ENCODE assay signal across 21 mouse cellular contexts in genomic region chr7:79888603-79889002, GRCm38 (mm10). TPM values are rescaled to one million over a fixed set of nuclear protein-coding genes. Genes with fewer than 3 reads are reported as not detected.
A peak's percentile ranks its signal among the peaks of the same experiment; 100 is the strongest.
DNase-seq lines count a peak whose midpoint lies in the region; ATAC-seq lines count a peak whose summit lies in the region.
"Had no signal": no experiment of that assay in that cellular context is flagged by ENCODE, and none has a peak within 500 bp of the region (broad histone marks: within the 10 kb centered on the region; RNA-seq: fewer than 3 reads in every experiment).

No protein-coding gene starts in this region.

- no peak for DNase-seq in kidney, adult 11 months
- peak; percentile 26 for DNase-seq in ovary, adult 18-20 months (ENCODE audit: low spot score)
- DNase-seq in ovary, postnatal 10 days (ENCODE audit: low spot score), result no peak
- DNase-seq in lung, postnatal 36 days, result peak; percentile 24
- DNase-seq in gastrocnemius, postnatal 36 days, result no peak
- DNase-seq in forebrain, embryonic 14.5 days (ENCODE audit: low spot score), result no peak
- DNase-seq: cerebellum, adult 11-12 months; cerebellum, postnatal 10 days; heart, postnatal 36 days; kidney, postnatal 36 days; layer of hippocampus, postnatal 36 days; thymus, postnatal 25 days had no signal

- WGBS in kidney, embryonic 16.5 days, result 79% methylated on average over 9 of the region's 9 CpGs
- 94% methylated on average over 9 of the region's 9 CpGs for WGBS in forebrain, embryonic 14.5 days

- no peak overlapping the region for H3K4me2 ChIP-seq in kidney, embryonic 16.5 days (replicated peaks; ENCODE audit: low read depth, low read length)
- no peak overlapping the region for H3K4me2 ChIP-seq in forebrain, embryonic 14.5 days (ENCODE audit: low read length)
- H3K4me2 ChIP-seq: heart, embryonic 15.5 days; hindbrain, embryonic 13.5 days; limb, embryonic 13.5 days; liver, embryonic 12.5 days; midbrain, embryonic 15.5 days; neural tube, embryonic 13.5 days had no signal

- H3K4me3 ChIP-seq in kidney, embryonic 16.5 days (ENCODE audit: low read length), result no peak overlapping the region
- no peak overlapping the region for H3K4me3 ChIP-seq in forebrain, embryonic 14.5 days (ENCODE audit: low read depth, low read length)
- H3K4me3 ChIP-seq: forebrain, embryonic 10.5 days; heart, embryonic 15.5 days; hindbrain, embryonic 13.5 days; limb, embryonic 13.5 days; liver, embryonic 12.5 days; midbrain, embryonic 15.5 days; neural tube, embryonic 13.5 days had no signal

- no peak overlapping the region for H3K9ac ChIP-seq in kidney, embryonic 16.5 days (replicated peaks; ENCODE audit: low read length)
- H3K9ac ChIP-seq in forebrain, embryonic 14.5 days (ENCODE audit: low read length), result no peak overlapping the region
- H3K9ac ChIP-seq: heart, embryonic 15.5 days; hindbrain, embryonic 13.5 days; limb, embryonic 13.5 days; liver, embryonic 12.5 days; midbrain, embryonic 15.5 days; neural tube, embryonic 13.5 days had no signal

- H3K36me3 ChIP-seq in kidney, embryonic 16.5 days (ENCODE audit: insufficient read depth, low read length), result no peaks in the 10 kb centered on the region
- peaks cover 49% of the 10 kb centered on the region for H3K36me3 ChIP-seq in forebrain, embryonic 14.5 days (ENCODE audit: control insufficient read depth, insufficient read depth, low read length)
- H3K36me3 ChIP-seq: midbrain, embryonic 15.5 days had no signal

- H3K27ac ChIP-seq in kidney, embryonic 16.5 days (ENCODE audit: low read length), result peak overlapping the region; percentile 59
- H3K27ac ChIP-seq in forebrain, embryonic 14.5 days (ENCODE audit: low read depth, low read length), result no peak overlapping the region
- H3K27ac ChIP-seq: forebrain, embryonic 10.5 days; heart, embryonic 15.5 days; hindbrain, embryonic 13.5 days; limb, embryonic 13.5 days; liver, embryonic 12.5 days; midbrain, embryonic 15.5 days; neural tube, embryonic 13.5 days had no signal

- intact Hi-C loops in gastrocnemius, postnatal 36 days (cut with DNase I), result no loop called here

- H3K27me3 ChIP-seq in kidney, embryonic 16.5 days (ENCODE audit: insufficient read depth, low read length), result no peaks in the 10 kb centered on the region
- H3K27me3 ChIP-seq in forebrain, embryonic 14.5 days (replicated peaks; ENCODE audit: control insufficient read depth, insufficient read depth, low read length), result no peaks in the 10 kb centered on the region
- H3K27me3 ChIP-seq: heart, embryonic 15.5 days; hindbrain, embryonic 13.5 days; limb, embryonic 13.5 days; liver, embryonic 12.5 days; midbrain, embryonic 15.5 days; neural tube, embryonic 13.5 days; Patski had no signal

- peak; percentile 24; the same call in 1 of the 2 replicates for ATAC-seq in kidney, embryonic 16.5 days (ENCODE audit: low FRiP score, low TSS enrichment)
- ATAC-seq in forebrain, embryonic 14.5 days, result no peak
- ATAC-seq: liver, embryonic 12.5 days; midbrain, embryonic 15.5 days; Patski had no signal

- H3K9me3 ChIP-seq in kidney, embryonic 16.5 days (ENCODE audit: low read length), result no peaks in the 10 kb centered on the region
- no peaks in the 10 kb centered on the region for H3K9me3 ChIP-seq in forebrain, embryonic 14.5 days (replicated peaks; ENCODE audit: control insufficient read depth, low read length)
- H3K9me3 ChIP-seq: forebrain, embryonic 10.5 days; heart, embryonic 15.5 days; hindbrain, embryonic 13.5 days; limb, embryonic 13.5 days; liver, embryonic 12.5 days; midbrain, embryonic 15.5 days; neural tube, embryonic 13.5 days had no signal

- peaks cover 27% of the 10 kb centered on the region; the same call in 1 of the 2 replicates for H3K4me1 ChIP-seq in kidney, embryonic 16.5 days (ENCODE audit: insufficient read depth, low read length)
- H3K4me1 ChIP-seq in forebrain, embryonic 14.5 days (ENCODE audit: control insufficient read depth, insufficient read depth, low read length), result no peaks in the 10 kb centered on the region
- H3K4me1 ChIP-seq: forebrain, embryonic 10.5 days; hindbrain, embryonic 13.5 days; limb, embryonic 13.5 days; liver, embryonic 12.5 days; midbrain, embryonic 15.5 days; neural tube, embryonic 13.5 days had no signal

RNA-seq across cellular contexts. Expression of gene Anpep, which starts 27.7 kb away (rescaled TPM):
- polyA plus RNA-seq in kidney, embryonic 16.5 days (2015; fragmentation: Nextera tagmentation; extraction: Ambion mirVana), result 163 and 164 TPM in 2 replicates
- total RNA-seq in gastrocnemius, postnatal 36 days (2021), result 1 to 10 TPM; 3.6 to 4.8 TPM
- 2.7 and 4.2 TPM in 2 replicates for polyA plus RNA-seq in forebrain, embryonic 14.5 days (2014; fragmentation: Nextera tagmentation; extraction: Ambion mirVana)

RNA-seq across cellular contexts. Expression of gene Ap3s2, which starts 31.8 kb away (rescaled TPM):
- polyA plus RNA-seq in kidney, embryonic 16.5 days (2015; fragmentation: Nextera tagmentation; extraction: Ambion mirVana), result 32.1 and 36.5 TPM in 2 replicates
- 10 to 100 TPM; 16.0 to 17.9 TPM for total RNA-seq in gastrocnemius, postnatal 36 days (2021)
- 50.5 and 52.5 TPM in 2 replicates for polyA plus RNA-seq in forebrain, embryonic 14.5 days (2014; fragmentation: Nextera tagmentation; extraction: Ambion mirVana)

RNA-seq across cellular contexts. Expression of gene Arpin, which starts 46.6 kb away (rescaled TPM):
- 33.8 and 35.7 TPM in 2 replicates for polyA plus RNA-seq in kidney, embryonic 16.5 days (2015; fragmentation: Nextera tagmentation; extraction: Ambion mirVana)
- total RNA-seq in gastrocnemius, postnatal 36 days (2021), result 1 to 10 TPM; 2.8 to 3.5 TPM
- polyA plus RNA-seq in forebrain, embryonic 14.5 days (2014; fragmentation: Nextera tagmentation; extraction: Ambion mirVana), result 16.0 and 17.3 TPM in 2 replicates

Comparison
In these comparisons a context has a peak if more than half of its experiments do, and no peak if none do; other contexts are left out.
1. DNase-seq: peak in ovary, adult 18-20 months (single experiment) and lung, postnatal 36 days (single experiment); none in kidney, adult 11 months (single experiment), ovary, postnatal 10 days (single experiment), gastrocnemius, postnatal 36 days (0 of 2) and forebrain, embryonic 14.5 days (single experiment).
2. RNA of gene Anpep, which starts 27.7 kb away (polyA plus RNA-seq): 163 to 164 TPM in kidney, embryonic 16.5 days; 2.7 to 4.2 TPM in forebrain, embryonic 14.5 days; every median in the first group is over 10 times any median in the second.